Mouse (Mus musculus): Measurements from ENCODE around the gene Tlr5.

Tlr5 gene

GRCm38 (mm10) chr1:182954287-182955046 is at the start of gene Tlr5:
Tlr5 (plus strand) TSS chr1:182954788.
- peak; percentile 72 for DNase-seq

DNA sequence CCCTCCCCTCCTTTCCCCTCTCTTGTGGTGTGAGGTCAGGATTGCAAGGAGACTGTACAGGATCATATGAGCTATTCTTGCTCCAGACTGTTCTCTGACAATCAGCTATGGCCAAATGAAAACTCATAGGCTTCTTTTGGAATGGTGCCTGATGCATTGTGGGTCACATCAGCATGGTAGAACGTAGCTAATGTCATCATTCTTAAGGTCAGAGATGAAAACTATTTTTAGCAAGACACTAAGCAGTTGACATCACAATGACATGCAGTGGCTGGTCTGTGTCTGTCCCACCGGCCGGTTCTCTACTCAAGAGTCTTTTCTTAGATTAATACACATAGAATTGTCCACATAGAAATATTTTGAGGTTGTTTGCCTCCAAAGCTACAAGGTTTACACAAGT is 48.9 kb upstream of the Tlr5 start:
- no peak for DNase-seq

DNA sequence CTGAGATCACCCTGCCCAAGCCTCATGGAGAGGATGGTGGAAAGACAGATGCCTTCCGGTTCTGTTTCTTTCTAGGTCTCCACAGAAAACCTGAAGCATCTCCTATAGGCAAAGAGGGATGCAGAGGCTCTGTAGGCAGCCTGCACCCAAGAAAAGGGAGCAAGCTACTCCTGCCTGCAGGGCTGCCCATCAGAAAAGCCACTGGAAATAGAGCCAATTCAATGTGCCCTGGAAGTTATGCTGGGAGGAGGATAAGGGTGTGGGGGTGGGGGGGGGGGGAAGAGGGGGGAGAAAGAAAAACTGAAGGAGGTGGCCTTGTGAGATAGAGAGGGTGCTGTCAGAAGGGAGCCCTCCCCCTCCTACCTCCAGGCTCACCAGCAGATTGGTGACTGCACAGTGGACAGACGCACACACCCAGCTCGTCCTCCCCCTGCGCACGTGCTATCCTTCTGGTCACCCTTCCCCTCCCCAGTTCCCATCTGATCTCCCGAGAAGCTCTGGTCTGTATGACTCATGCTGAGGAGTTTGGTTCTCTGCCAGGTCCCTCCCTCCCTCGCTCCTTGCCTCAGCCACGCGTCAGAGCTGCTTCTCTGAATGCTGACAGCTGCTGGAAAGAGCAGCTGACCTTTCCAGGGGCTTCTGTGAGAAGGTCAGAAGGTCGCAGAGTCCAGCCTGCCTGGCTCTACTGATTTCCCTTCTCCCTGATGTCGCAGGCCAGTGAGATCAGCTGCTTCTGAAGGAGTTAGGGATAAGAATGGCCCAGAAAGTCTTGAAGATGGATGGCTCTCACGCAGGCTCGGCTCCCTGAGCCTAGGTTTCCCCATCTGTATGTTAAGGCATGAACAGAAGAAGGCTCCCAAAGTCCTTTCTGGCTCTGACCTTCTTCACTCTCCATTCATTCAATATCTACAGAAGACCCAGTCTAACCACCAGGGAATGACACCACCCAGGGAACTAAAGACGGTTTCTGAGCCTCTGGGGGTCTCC is 46.2 kb upstream of the Tlr5 start:
- peak; percentile 95 for DNase-seq

DNA sequence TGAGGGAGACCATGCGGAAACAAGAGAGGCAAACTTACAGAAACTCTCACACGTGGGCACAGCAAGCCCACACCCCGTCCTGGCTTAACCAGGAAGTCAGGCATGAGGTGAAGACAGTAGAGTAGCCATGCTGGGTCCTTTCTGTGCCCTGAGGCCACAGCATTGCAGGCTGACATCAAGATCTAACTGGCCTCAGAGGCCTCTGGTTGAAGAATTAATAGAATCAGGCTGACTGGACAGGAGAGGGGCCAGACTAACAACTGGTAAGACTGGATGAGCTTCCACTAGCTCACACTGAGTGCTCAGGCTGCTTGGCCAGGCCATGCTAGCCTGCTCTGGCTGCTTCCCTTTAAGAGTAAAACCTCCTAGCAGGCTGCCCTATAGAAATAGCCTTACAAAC is 45.5 kb upstream of the Tlr5 start:
- DNase-seq, result no peak

GRCm38 (mm10) chr1:182909596-182909995 is 45.0 kb upstream of the Tlr5 start:
- DNase-seq, result no peak

GRCm38 (mm10) chr1:182912591-182912990 is 42.0 kb upstream of the Tlr5 start:
- DNase-seq, result no peak

GRCm38 (mm10) chr1:182914121-182914908 is 40.3 kb upstream of the Tlr5 start:
- DNase-seq, result no peak

- DNase-seq, result no peak
Measured at GRCm38 (mm10) chr1:182916166-182916565, 38.4 kb upstream of the Tlr5 start.

- DNase-seq, result no peak
Measured at GRCm38 (mm10) chr1:182918718-182919346, 35.8 kb upstream of the Tlr5 start.

DNA sequence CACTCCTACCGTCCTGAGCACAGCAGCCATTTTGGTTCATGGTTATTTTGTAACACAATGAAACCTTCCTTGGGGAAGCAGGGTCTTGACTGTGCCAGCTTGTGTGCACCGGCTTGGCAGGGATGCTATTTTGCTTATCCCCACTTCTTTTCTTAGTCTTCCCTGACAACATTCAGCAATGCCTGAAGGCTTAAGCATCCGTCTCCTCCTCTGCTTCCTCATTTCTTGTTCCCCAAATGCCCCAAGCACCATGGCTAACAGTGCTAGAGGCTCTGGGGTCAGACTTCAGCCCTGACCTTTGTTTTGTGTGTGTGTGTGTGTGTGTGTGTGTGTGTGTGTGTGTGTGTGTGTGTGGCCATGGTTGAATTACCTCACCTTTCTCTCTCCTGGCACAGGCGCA is 31.8 kb upstream of the Tlr5 start:
- DNase-seq, result no peak

DNA sequence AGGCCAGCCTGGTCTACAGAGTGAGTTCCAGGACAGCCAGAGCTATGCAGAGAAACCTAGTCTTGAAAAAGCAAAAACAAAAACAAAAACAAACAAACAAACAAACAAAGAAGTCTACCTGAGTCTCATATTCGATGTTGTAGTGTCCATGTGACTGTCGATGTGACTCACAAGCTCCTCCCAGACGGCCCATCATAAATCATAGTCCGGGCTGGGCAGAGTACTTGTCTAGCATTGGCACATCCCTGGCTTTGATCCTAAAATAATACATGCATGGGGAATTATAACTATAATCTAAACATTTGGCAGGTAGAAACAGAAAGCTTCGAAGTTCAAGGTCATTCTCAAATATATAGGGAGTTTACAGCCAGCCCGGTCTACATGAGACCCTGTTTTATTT is 28.1 kb upstream of the Tlr5 start:
- DNase-seq, result no peak

DNA sequence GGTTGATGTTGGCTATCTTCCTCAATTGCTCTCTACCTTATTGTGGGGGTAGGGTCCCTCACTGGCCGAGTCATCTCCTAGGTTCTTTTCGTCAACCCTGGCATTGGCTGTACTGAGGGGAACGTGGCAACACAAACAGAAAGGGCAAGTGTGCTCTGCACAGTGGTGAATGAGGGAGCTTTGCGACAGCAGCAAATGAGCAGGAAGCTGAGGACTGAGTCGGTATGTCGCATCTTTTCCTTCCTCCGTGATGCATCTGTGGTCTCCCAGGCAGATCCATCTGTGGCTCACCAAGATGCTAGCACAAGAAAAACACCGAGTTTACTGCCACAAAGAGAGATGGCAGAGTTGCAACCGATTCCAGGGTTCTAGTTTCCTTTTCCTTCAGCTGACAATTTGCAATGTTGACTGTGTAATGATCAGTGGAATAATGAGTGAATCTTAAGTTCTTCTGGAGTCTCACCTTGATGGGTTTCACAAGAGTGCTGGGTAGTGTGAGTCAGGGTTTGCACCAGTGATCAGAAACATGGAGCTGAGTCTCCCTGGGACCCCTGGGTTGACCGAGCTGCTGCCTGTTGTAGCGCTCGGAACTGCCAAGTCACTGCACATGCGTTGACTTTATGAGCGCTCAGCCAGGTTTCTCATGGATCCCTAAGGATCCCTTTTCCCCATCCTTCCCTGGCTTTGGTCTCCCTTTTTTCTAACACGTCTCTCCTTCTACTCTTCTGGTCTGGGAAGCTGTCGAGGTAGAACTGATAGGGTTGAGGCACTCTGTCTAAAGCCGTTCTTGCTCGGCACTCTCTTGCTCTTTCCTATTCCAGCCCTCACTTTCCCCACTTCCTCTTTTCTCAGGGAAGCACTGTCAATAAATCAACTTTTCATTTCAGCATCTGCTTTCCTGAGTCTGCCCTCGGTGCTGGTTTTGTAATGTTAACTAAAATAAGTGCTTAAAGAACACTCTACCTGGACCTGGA is 26.4 kb upstream of the Tlr5 start:
- DNase-seq, result no peak

DNA sequence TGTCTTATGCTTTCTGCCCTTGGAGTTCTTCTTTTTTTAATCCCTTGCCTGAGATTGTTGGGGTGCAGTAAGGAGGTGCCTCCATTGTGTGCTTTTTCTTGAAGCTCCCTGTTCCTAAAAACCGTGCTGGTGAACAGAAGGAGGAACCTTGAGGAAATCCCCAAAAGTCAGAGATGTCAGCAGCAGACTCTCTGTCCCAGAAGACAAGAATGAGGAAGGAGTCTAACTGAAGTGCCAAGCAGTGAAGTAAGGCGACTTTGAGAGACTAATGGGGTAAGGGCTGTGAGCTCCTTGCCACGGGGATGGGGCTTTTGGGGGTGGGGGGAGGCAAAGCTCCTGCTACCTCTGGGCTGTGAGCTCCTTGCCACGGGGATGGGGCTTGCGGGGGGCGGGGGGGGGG is 19.1 kb upstream of the Tlr5 start:
- no peak for DNase-seq

- no peak for DNase-seq
Measured at GRCm38 (mm10) chr1:182937486-182938120, 17.0 kb upstream of the Tlr5 start.

DNA sequence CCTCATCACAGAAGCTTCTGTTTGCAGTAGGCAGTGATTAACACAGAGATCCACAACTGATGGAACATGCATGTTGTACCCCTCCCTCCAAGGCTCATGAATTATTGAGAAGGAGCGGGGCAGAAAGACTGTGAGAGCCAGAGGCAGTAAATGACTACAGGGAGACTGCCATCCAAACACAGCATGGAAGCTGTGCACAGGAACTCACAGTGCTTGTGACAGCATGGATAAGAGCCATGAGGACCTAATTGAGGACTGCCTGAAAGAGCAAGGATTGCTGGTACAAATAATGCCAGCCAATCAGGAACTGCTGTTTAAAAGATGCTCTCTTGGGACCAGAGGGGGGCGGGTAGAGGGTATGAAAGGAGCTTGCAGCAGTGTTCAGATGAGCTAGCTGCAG is 12.7 kb upstream of the Tlr5 start:
- no peak for DNase-seq

DNA sequence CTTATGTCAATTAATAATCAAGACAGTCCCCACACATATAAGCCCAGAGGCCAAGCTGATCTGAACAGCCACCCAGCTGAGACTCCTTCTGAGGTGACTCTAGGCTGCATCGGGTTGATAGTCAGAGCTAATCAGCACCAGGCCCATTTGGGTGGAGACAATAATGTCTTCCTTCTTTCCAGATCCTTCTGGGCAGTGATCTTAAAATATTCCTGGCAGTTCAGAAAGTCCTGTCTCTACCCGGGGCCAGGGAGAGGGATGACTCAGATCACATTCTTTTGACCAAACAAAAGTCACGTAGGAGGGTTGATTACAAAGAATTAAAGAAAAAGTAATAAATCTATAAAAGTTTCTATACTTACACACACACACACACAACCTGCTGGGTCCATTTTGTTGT is 10.7 kb upstream of the Tlr5 start:
- no peak for DNase-seq

DNA sequence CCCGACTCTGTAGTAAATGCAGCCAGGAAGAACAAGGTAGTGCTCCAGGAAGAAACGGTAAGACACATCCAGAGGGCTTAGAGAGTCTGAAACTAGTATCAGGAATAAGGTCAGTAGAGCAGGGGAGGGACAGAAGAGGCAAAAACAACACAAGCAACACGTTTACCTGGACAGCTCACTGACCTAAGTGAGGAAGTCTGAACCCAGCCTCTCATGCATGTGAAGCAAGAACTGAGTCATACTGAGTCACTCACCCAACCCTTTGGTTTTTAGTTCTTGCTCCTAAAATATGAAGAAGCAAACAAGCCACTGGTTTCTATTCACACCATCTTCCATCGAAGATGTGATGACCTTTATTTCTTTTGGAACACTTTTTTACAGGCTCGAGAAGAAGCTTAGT is 9.9 kb upstream of the Tlr5 start:
- no peak for DNase-seq

- DNase-seq, result no peak
Measured at GRCm38 (mm10) chr1:182945561-182945960, 9.0 kb upstream of the Tlr5 start.

DNA sequence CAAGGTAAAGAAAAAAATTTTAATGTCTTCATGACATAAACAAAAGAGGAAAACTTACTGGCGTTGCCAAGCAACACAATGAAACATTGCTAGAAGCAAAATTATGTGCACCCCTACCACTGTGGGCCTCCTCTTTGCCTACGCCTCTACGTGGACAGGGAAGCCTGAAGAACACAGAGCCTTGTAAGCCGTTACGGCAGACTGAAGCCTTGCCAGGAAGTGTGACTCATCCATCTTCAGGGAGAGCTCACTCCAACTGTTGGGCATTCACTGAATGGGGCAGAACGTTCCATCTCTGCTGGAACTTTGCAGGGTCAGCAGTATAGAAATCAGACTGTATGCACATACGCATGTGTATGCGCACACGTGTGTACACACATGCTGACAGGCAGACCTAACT is 3.3 kb upstream of the Tlr5 start:
- peak; percentile 63 for DNase-seq

- DNase-seq, result peak; percentile 40
Measured at GRCm38 (mm10) chr1:182953165-182953564, 1.4 kb upstream of the Tlr5 start.

- no peak for DNase-seq
Measured at GRCm38 (mm10) chr1:182953667-182954066, 921 bp upstream of the Tlr5 start.
